Mouse (Mus musculus): Measurements from ENCODE around the gene Gm28635.

The Gm28635 gene

DNA sequence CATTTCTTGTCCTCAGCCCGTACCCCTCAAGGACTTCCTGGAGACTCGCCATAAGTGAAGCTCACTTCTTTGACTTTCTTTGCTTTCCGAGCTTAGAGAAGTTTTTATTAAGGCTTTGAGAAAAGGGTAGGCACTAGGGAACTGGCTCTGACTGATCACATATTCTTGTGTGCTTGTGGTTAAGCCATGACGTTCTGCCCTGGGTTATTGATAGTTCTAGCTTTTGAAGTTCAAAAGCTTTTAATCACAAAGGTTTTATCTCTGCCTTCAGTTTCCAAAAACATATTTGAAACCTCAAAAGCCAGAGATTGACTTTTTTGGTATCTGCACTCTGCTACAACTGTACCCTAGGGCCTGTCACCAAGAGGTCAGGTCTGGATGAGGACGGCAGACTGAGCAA is 95.6 kb downstream of the Gm28635 start:
- no peak for DNase-seq

DNA sequence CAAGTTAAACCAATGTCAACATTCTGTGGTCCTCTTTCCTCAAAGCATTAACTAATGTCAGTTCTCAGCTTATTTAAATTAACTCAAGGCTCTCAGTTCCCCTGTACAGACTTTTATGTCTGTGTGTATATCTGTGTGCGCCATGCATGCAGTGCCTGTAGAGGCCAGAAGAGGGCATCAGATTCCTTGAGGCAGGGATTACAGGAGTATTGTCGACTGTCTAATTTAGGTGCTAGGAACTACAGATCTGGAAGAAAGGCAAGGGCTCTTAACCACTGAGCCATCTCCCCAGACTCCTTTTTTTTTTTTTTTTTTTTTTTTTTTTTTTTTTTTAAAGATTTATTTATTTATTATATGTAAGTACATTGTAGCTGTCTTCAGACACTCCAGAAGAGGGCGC is 96.6 kb downstream of the Gm28635 start:
- no peak for DNase-seq

DNA sequence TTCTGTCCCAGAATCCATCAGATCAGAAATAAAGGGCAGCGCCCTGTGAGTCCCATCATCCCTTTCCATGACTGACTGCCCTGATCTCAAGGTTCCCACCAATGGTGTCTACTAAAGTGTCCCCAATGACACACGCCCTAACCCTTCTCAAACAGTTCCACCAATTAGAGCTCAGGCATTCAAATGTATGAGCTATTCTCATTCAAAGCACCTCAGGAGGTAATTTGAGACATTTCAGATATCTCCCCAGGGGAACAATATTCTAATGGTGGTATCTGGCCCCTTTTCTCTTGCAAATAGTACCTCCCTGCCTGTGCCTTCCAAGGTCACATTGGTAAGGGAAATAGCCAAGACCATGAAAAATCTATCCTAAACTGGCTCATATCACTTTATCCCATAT is 98.5 kb downstream of the Gm28635 start:
- DNase-seq, result no peak

DNA sequence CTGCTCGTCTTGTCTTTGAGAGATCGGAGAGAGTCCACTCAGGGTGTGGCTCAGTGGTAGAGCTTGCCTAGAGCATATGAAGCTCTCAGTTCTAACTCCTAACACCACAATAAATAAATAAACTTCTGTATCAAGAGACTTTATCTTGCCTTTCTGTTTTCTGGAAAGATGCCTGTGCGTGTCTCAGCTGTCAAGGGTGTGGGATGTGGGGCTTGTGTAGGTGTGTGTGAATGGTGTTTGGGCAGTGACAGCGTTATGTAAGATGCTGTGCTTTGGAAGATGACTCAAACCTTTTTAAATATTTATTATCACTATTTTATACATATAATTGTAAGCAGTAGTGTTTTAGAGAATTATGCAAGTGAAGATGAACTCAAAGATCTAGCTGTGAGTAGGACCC is 103.7 kb downstream of the Gm28635 start:
- no peak for DNase-seq

DNA sequence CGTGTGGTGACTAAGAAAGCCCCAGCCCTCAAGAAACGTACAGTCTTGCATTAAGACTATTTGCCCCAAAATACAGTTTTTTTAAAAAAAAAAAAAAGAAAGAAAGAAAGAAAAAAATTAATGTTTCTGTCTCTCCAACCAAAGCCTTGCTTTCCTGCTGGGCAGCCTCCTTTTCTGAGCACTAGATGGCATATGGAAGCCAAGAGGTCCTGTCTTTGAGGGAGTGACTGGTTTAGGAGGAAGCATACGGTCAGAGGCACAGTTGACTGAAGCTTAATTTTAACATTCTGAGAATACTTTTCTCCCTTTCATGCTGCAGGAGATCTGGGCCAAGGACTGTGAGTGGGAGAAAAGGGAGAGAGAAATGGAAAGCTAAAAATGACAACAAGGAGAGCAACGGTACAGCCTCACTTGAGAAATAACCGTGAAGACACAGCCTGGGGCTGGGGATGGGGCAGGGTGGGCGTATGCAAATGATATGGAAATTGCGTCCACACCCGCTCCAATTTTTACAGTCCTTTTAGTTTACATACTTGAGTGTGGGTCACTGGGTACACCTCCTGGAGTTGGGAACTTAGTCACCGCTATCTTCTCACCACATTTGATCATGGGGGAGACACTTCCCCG is 120.8 kb downstream of the Gm28635 start:
- DNase-seq, result no peak

Data from cerebellum, postnatal 36 days (tissue).